Mouse (Mus musculus) Muller cell, postnatal 12 days (primary cell): ENCODE results near the gene Fbxl21.
A peak's percentile ranks its signal among the peaks of the same experiment; 100 is the strongest.

Experiments used
- DNase-seq: peaks from one replicate; pipeline ENCODE4 v3.0.0-alpha.2; 2015; ENCODE audit errors: inconsistent ontology term

Fbxl21 gene

DNA sequence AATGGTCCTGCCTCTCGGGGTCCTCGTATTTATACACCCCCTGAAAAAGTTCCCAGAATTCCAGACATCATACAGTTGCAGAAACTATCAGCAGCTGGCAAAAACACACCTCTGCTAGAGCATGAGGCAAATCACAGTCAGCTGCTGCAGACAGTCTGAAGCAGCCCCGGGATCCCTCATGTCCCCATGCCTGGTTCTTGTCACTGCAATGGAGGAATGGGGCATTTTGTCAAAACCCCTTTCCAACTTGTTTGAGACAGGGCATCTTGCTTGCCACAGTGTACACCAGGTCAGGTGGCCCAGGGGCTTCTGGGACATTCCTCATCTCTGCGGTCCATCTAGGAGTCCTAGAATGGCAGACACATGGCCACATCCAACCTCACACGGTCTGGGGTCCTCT is 12.7 kb downstream of the Fbxl21 start:
- DNase-seq: no peak

DNA sequence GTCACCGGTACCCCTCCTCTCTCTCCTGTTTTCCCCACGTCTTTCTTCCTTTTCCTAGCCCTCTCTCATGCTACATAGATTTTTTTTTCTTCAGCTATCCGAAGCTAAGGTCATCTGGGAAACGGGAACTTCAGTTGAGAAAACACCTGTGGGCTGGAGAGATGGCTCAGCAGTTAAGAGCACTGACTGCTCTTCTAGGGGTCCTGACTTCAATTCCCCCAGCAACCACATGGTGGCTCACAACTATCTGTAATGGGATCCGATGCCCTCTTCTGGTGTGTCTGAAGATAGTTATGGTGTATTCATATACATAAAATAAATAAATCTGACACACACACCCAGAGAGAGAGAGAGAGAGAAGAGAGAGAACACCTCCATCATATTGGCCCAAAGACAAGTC is 13.3 kb downstream of the Fbxl21 start:
- DNase-seq: no peak

DNA sequence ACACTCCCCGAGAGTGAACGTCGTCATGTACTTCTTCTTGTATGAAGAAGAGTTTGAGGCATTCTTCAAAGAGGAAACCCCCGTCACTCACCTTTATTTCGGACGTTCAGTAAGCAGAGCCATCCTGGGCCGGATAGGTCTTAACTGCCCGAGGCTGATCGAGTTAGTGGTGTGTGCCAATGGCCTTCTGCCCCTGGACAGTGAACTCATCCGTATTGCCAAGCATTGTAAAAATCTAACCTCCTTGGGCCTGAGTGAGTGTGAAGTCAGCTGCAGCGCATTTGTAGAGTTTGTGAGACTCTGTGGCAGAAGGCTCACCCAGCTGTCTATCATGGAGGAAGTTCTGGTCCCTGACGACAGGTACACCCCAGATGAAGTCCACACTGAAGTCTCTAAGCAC is 14.8 kb downstream of the Fbxl21 start:
- no peak for DNase-seq

DNA sequence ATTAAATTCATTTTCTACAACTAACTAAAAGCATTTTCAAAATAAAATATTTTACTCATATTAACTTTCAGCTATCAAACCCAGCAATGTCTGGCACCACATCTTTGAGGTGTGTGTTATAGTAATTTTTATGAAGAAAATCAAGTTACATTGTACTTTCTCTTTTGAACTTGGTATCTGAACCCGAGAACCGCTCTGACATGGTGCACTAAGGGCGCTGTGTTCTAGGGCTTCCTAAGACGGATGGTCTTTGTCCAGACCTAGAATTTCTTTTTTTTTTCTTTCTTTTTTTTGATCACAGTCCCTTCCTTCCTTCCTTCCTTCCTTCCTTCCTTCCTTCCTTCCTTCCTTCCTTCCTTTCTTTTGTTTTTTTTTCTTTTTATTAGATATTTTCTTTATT is 17.6 kb downstream of the Fbxl21 start:
- no peak for DNase-seq

DNA sequence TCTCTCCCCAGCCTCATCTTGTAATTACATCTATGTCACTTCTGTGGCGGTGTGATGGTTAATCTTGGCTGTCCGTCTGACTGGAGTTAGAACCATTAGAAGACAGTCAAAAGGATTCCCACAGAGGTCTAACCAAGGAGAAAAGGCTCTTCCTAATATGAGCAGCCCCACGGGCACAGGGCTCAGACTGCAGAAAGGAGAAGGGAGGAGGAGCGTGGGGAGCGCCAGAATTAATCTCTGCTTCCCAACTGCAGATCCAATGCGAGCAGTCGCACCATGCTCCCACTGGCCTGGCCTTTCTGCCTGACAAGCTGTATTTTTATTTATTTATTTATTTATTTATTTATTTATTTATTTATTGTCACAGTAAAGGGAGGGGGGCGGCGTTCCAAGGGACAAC is 21.5 kb downstream of the Fbxl21 start:
- no peak for DNase-seq

DNA sequence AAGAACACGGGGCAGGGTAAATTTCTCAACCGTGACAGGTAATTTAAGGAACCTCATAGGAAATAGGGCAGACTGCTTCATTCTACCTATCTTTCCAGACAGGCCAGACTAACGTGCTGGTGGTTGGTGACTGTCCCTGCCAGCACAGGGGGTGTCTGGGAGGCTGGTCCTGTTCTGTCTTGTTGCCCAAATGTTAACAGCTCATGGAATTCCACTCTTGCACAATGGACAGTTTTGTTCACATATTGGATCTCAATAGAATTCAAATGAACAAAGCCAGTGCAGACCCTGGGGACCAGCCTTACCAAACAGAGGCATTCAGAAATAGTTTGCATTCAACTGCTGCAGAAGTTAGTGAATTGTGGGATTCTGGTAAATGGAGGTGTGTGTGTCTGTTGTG is 22.7 kb downstream of the Fbxl21 start:
- peak; percentile 87 for DNase-seq

DNA sequence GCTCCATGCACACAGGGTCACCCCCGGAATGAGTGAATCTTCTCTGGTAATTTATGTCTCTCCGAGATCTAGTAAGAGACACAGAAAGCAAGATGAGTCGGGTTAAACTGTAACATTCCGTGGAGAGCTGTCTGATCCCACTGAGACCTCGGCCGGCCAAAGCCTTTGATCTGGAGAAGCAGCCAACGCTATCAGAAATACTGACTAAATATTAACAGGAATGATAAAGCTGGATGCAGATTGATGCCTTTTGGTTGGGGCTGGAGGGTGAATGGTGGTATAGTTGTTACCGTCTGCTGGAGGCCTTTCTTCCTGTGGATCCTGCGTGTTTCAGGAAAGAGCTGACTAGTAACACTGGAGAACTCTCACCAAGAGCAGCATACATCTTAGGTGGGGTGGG is 26.1 kb downstream of the Fbxl21 start, which contains the start of gene Lect2:
Lect2 (minus strand) TSS at position 102 of the 400 bp plus-strand sequence.
- DNase-seq: no peak

DNA sequence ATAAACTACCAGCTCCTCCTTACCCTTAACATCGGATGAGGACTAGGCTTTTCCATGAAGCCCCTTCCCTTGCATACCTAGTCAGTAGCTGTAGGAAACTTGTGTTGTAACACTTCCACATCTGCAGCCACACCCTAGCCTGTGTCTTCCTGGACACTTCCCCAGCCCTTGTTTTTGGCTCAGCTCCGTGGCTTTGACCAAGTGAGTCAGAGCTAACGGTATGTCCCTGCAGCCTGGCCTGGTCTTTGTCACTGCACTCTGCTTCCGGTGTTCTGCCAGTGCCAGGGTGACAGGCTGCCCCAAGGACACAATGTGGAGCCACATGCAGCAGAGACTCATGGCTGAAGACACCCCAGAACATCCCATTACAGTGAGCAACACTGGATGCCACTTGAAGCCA is 27.1 kb downstream of the Fbxl21 start:
- DNase-seq: peak; percentile 62

DNA sequence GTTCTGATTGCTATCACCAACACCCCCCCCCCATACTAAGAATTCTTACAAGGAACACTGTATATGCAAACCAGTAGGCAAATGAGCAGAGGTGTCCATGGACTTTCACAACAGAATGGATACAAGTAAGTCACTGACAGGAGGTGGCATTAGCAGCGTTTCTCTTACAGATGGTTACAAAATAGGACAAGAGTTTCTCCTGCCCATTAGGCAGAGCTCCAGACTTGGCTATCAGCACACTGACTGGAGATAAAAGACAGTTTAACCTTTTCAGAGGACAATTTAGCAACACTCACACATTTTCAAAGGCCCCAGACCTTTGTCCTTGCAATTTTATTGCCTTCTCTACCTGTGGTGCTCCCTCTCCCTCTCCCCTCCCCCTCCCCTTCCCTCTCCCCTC is 28.3 kb downstream of the Fbxl21 start:
- DNase-seq: no peak

DNA sequence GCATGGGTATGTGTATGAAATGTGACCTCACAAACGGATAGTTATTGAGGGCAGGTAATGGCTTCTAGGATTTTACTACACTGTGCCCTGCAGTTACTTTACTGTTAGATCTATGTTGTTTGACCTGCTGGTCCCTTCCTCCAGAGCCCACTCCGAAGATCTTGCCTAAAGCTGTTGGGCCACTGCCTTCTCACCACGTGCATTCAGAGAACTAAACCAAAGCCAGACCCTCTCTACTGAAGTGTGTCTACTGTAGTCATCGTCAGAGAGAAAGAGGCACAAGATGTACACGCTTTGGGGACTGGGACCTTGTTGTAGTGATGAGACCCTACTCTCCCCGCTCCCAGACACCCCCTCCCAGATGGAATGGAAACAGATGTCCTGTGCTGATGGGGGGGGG is 29.4 kb downstream of the Fbxl21 start:
- DNase-seq: no peak

DNA sequence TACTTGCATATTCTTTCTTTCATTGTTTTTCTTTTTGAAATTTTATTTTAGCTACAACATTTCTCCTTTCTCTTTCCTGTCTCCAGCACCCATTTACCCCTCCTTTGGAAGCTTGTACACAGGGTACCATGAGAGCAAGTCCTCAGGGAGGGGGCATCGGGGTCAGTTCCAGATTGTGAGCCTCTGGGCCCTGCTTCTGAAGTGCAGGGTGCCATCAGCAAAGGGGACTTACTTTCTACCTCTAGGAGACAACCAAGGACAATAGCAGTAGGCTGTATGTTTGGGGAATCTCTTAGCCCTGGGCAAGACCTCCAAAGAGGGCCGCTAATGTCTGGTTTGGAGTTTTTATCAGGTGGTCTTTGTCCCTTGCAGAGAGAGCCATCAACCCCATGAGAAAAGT is 31.7 kb downstream of the Fbxl21 start:
- DNase-seq: no peak

DNA sequence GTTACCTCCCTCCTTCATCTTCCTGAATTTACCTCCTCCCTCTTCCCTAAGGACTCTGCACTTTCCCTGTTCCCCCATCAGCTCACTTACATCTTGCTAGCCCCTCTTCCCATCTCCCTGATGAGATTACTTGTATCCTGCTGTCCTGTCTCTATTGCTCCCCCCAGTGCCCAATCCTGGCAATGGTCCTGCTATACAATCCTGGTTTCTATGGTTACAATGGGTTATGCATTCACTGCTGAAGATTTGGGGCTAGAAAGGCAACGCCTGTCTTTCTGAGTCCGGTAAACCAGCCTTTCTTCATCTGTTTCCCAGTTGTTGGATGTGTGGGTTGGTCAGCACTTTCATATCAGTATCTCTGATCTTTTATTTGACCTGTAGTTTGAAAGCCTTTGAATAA is 32.1 kb downstream of the Fbxl21 start:
- DNase-seq: peak; percentile 48

DNA sequence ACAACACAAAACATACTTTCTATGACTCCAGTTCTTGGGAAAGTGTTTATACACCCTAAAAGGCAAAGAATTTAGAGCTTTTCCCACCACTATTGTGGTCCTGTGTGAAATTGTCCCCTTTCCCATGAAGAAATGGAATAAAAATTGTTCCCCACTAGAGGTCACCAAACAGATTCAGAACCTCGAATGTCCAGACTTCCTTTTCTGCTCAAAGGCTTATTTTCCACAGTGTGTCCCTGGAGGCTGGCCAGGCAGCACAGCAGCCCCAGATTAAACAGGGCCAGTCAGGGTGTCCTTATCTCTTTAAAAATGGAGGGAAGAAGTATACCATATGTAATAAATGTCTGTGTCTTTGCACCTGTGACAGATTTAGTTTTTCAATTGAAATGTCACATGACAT is 33.7 kb downstream of the Fbxl21 start:
- DNase-seq: peak; percentile 50

DNA sequence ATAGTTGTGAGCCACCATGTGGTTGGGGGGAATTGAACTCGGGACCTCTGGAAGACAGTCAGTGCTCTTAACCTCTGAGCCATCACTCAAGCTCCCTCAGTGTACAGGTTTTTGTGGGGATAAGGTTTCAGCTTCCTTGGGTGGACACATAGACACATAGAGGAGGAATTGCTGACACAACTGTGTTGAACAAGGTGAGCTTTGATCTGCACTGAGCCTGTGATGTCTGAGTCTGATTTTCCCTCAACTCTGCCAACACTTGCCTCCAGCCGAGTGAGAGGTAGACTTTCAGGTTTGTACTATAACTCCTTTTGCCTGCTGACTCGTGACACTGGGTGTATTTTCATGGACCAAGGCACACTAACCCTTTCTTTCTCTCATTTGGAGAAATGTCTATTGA is 34.4 kb downstream of the Fbxl21 start:
- no peak for DNase-seq

DNA sequence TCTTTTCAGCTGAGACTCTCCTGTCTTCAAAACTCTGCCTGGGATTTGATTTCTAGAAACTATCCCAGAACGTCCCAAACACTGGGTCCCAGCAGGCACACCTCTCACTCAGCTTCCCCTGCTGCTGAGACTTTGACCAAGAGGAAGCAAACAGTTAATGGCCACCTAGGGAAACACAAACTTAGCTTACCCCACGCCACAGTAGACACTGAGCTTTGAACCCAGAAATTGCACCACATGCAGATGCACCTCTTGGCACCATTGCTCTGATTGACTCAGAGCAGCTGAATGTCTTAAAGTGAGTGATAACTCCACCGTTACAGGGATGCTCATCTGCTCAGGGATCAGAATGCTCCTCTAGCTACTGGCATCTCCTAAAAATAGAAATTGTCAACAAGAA is 36.5 kb downstream of the Fbxl21 start:
- DNase-seq: no peak

DNA sequence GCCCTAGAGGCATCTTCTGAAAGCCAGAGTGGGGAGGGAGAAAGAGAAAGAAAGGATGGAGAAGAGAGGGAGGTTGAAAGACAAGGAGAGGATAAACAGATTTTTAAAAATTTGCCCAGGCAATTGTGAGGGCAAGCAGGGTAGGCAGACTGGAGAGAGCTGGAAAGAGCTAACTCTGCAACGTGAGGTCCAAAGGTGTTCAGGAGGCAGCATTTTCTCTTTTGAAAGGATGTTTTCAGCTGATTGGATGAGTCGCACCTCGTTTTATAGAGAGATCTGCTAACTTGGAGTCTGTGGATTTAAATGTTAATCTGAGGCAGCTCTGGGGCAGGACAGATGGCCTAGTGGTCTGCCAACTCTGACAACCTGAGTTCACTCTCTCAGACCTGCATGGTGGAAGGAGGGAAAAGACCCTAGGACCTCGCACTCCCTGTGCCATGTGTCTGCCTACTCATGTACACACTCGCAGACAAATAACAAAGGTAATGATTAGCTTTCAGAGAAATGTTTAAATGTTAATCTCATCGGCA is 37.6 kb downstream of the Fbxl21 start:
- DNase-seq: no peak

DNA sequence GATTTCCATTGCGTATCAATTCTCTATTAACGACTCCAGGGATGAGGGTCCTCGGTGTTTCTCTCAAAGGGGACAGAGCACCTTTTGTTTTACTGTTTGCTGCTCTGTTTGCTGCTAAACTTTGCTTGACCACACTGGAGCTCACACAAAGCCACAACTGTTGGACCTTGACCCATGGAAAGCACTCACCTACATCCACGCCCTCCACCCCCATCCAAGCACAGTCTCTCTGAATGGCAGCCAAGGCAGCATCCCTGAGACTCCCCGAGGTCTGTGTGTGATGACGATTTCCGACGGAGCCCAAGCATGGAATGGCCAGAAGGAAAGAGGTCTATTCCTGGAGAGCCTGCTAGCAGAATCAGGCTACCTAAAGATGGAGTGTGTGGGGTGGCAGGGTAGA is 38.9 kb downstream of the Fbxl21 start:
- no peak for DNase-seq

DNA sequence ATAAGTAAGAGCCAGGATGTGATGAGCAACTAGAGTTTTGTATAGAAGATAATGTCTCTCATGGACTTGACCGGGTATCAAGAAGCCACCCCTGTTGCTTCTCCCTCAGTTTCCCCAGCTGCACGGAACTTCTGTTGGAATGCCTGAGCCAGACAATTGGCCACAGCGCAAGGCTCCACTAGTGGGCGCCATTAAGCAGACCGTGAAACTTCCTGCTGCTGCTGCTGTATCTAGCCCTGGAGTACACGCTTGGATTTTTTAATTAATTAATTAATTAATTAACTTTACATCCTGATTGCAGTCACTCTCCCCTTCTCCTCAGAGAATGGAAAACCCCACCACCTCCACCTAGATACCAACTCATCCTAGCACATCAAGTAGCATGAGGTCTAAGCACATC is 40.8 kb downstream of the Fbxl21 start:
- no peak for DNase-seq

DNA sequence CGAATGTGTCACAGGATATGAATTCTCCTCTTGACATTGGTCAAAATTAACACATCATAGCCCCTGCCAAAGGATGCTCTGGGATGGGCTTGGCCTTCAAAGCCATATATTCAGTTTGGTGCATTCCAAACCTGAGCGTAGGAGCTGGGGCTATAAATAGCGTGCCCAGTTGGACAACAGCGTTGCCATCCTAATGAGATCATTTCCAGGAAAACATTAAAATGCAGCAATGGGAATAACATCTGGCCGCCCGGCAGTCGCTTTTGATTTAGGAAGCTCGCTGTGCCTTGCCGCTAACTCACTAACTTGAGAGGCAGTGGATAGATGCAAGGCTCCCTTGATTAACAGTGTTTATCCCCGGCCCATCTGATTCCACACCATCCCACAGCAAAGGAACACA is 44.1 kb downstream of the Fbxl21 start:
- DNase-seq: no peak

DNA sequence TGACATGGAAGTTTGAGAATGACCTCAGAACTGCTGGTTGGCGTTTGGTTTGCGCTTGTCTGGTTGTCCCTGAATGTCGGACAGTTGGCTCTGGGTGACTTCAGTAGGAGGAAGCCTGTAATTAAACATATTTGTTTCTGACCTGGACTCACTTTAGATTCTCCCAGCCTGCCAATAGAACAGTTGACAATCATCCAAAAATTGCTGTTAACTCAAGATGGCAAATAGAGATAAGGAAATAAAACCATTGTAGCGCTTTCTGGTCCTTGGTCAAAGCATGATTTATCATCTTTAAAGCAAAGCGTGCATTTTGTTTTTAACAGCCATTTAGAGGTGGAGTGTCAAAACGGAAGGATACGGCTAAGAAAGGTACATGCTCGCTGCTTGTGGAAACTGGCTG is 49.4 kb downstream of the Fbxl21 start:
- no peak for DNase-seq

DNA sequence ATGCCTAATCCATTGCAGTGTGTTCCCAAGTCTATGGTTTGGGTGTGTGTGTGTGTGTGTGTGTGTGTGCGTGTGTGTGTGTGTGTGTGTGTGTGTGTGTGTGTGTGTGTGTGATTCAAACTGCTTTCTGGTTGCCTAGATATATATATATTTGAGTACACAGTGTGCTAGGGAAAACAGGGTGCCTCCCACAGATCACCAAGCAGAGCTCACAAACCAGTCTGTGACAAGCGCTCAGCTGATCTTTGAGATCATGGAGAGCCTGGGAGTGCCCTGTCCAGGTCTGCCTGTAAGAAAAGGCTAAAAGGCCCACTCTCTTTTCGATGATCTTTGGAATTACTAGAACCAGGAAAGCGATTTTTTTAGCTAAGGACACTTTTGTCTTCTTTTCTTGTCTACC is 52.8 kb downstream of the Fbxl21 start:
- DNase-seq: no peak

DNA sequence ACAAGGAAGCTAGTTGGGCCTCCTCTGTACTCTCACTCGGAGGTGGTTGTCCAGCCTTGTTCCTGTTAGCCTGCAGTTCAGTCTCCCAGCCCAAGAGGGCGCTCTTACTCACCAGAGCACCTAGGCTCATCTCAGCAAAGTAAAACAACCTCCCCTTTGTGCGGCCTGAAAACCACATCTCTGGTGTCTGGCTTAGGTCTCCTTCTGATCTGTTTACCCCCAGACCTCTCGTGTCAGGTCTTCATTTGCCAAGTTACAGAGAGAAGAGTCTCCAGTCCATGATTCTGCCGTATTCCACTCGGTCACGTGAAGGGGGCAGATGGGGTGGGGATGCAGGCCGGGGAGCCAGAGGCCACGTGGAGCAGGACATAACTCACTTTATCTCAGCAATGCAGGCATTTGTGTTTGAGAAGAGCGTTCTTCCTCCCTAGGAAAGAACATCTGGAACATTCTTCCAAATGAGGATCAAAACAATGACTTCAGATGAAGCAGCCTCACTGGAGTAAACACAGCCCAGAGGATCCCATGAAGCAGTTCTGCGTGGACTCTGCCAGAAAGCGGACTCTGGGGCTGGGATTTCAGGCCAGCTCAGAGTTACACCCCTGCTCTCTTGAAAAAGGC is 53.5 kb downstream of the Fbxl21 start:
- DNase-seq: peak; percentile 31

DNA sequence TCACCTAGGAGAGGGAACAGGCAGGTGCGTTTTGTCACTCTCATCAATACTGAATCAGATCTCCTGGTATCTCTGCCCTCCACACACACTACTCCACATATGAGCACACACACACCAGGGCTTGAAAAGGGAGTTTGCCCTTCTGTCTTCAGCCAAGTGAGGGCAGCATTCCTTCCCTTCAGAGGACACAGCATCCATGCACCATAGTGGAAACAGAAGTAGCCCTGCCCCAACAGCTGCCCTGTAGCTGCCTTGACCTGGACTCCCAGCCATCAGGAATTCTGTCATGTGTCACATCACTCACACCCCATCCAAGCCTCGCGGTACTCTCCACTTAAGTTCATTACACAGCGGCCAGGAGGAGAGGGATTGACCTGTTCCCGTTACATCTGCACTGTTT is 55.8 kb downstream of the Fbxl21 start:
- no peak for DNase-seq

DNA sequence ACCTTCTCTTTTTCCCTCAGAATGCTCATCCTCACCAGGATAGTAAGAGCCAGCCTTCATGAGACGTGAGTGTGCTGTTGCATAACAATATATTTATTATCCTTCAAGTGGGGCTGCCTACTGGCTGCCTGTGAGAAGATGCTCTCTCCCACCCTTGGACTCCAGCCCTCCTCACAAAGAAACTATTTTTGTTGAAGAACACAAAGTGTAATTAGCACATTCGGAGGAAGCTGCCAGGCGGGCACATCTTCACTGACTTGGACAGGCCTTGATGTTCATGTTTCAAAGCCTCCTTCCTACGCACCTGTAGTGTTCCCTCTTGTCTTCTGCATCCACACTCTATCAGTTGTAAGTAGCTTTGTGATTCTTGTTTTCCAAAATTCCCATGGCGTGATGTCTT is 58.2 kb downstream of the Fbxl21 start:
- DNase-seq: no peak
